Mouse (Mus musculus): Measurements from ENCODE around the gene BC049715.

The BC049715 gene

GRCm38 (mm10) chr6:136848971-136849370 is 21.5 kb downstream of the BC049715 start:
- 91% methylated on average over 5 of the region's 5 CpGs for WGBS

- 82% methylated on average over 6 of the region's 6 CpGs for WGBS
Observed at GRCm38 (mm10) chr6:136850267-136850666, 22.8 kb downstream of the BC049715 start.

GRCm38 (mm10) chr6:136852348-136852747 is 24.9 kb downstream of the BC049715 start:
- 79% methylated on average over 4 of the region's 4 CpGs for WGBS

- 75% methylated on average over 3 of the region's 3 CpGs for WGBS
Observed at GRCm38 (mm10) chr6:136852762-136853161, 25.3 kb downstream of the BC049715 start.

GRCm38 (mm10) chr6:136854361-136854781 is 26.9 kb downstream of the BC049715 start:
- WGBS, result 87% methylated on average over 11 of the region's 11 CpGs

- 75% methylated on average over 2 of the region's 2 CpGs for WGBS
Observed at GRCm38 (mm10) chr6:136855183-136855582, 27.8 kb downstream of the BC049715 start.

- WGBS, result 71% methylated on average over 14 of the region's 14 CpGs
Observed at GRCm38 (mm10) chr6:136856071-136856636, 28.7 kb downstream of the BC049715 start.

GRCm38 (mm10) chr6:136857186-136857872 is 29.9 kb downstream of the BC049715 start, which contains the start of gene Art4:
TSS of gene Art4 (minus strand) at chr6:136857733.
- 74% methylated on average over 18 of the region's 18 CpGs for WGBS

GRCm38 (mm10) chr6:136857873-136858260 is 30.4 kb downstream of the BC049715 start:
- 68% methylated on average over 11 of the region's 11 CpGs for WGBS

- WGBS, result 92% methylated on average over 8 of the region's 8 CpGs
Observed at GRCm38 (mm10) chr6:136858420-136858819, 31.0 kb downstream of the BC049715 start.

GRCm38 (mm10) chr6:136861020-136861419 is 33.6 kb downstream of the BC049715 start:
- WGBS, result 36% methylated on average over 9 of the region's 9 CpGs

- WGBS, result 95% methylated on average over 5 of the region's 5 CpGs
Observed at GRCm38 (mm10) chr6:136865360-136865759, 37.9 kb downstream of the BC049715 start.

GRCm38 (mm10) chr6:136866150-136866549 is 38.7 kb downstream of the BC049715 start:
- 95% methylated on average over 4 of the region's 4 CpGs for WGBS

GRCm38 (mm10) chr6:136868921-136869320 is 41.5 kb downstream of the BC049715 start:
- WGBS, result 65% methylated on average over 5 of the region's 5 CpGs

- WGBS, result 19% methylated on average over 8 of the region's 8 CpGs
Observed at GRCm38 (mm10) chr6:136874599-136874998, 47.2 kb downstream of the BC049715 start.

GRCm38 (mm10) chr6:136875670-136876069 is 48.2 kb downstream of the BC049715 start, which contains the start of gene Mgp:
TSS of gene Mgp (minus strand) at chr6:136875823.
- WGBS, result 34% methylated on average over 9 of the region's 9 CpGs

- WGBS, result 84% methylated on average over 8 of the region's 8 CpGs
Observed at GRCm38 (mm10) chr6:136881678-136882077, 54.3 kb downstream of the BC049715 start.

- 85% methylated on average over 3 of the region's 3 CpGs for WGBS
Observed at GRCm38 (mm10) chr6:136883431-136883915, 56.0 kb downstream of the BC049715 start.

GRCm38 (mm10) chr6:136883961-136884360 is 56.5 kb downstream of the BC049715 start:
- WGBS, result 95% methylated on average over 6 of the region's 6 CpGs

GRCm38 (mm10) chr6:136884766-136885165 is 57.3 kb downstream of the BC049715 start:
- 66% methylated on average over 1 of the region's 1 CpGs for WGBS

- WGBS, result 55% methylated on average over 9 of the region's 9 CpGs
Observed at GRCm38 (mm10) chr6:136887854-136888253, 60.4 kb downstream of the BC049715 start.

- WGBS, result 85% methylated on average over 6 of the region's 6 CpGs
Observed at GRCm38 (mm10) chr6:136889067-136889466, 61.6 kb downstream of the BC049715 start.

- WGBS, result 58% methylated on average over 6 of the region's 6 CpGs
Observed at GRCm38 (mm10) chr6:136889554-136889953, 62.1 kb downstream of the BC049715 start.

Data from cerebral cortex, adult 2 months (tissue).